10 mouse cellular contexts compared by ENCODE assay signal in genomic region chrX:75044595-75044994, GRCm38 (mm10). TPM values are rescaled to one million over a fixed set of nuclear protein-coding genes. Genes with fewer than 3 reads are reported as not detected.
DNase-seq lines count a peak whose midpoint lies in the region; ATAC-seq and TF ChIP-seq lines count a peak whose summit lies in the region.
"Had no signal": no experiment of that assay in that cellular context is flagged by ENCODE, and none has a peak within 500 bp of the region (broad histone marks: within the 10 kb centered on the region; RNA-seq: fewer than 3 reads in every experiment).

No protein-coding gene starts in this region.

- H3K4me1 ChIP-seq in kidney, embryonic 14.5 days (ENCODE audit: control insufficient read depth, insufficient read depth, low read length): no peaks in the 10 kb centered on the region
- H3K4me1 ChIP-seq: intestine, embryonic 15.5 days had no signal

- intact Hi-C loops in gastrocnemius, adult 2 months (cut with DNase I): no loop called here

- H3K36me3 ChIP-seq in kidney, embryonic 14.5 days (ENCODE audit: control insufficient read depth, insufficient read depth, low read length): no peaks in the 10 kb centered on the region
- H3K36me3 ChIP-seq: intestine, embryonic 15.5 days had no signal

- H3K27me3 ChIP-seq in kidney, embryonic 14.5 days (ENCODE audit: control insufficient read depth, insufficient read depth, low read length): no peaks in the 10 kb centered on the region
- H3K27me3 ChIP-seq: intestine, embryonic 15.5 days had no signal

- H3K9ac ChIP-seq in kidney, embryonic 14.5 days (ENCODE audit: low read depth, low read length): no peak overlapping the region
- H3K9ac ChIP-seq: intestine, embryonic 15.5 days had no signal

- H3K4me2 ChIP-seq in kidney, embryonic 14.5 days (replicated peaks; ENCODE audit: low read depth, low read length): no peak overlapping the region
- H3K4me2 ChIP-seq: intestine, embryonic 15.5 days had no signal

- H3K27ac ChIP-seq in kidney, embryonic 14.5 days (ENCODE audit: low read depth, low read length): no peak overlapping the region
- peak overlapping the region; percentile 60 for H3K27ac ChIP-seq in gastrocnemius, adult 2 months
- H3K27ac ChIP-seq: intestine, embryonic 15.5 days had no signal

- ATAC-seq in kidney, embryonic 14.5 days (ENCODE audit: low FRiP score, low TSS enrichment): no peak
- ATAC-seq: intestine, embryonic 15.5 days had no signal

- peak; percentile 24 for DNase-seq in kidney, adult 11 months
- peak; percentile 24 for DNase-seq in gastrocnemius, adult 2 months
- DNase-seq in heart, postnatal 4 days: peak; percentile 33
- DNase-seq in lung, postnatal 14 days: peak; percentile 23
- DNase-seq in cerebellum, adult 9-10 months: no peak
- no peak for DNase-seq in cerebellum, adult 9-11 months
- DNase-seq in right cerebral cortex, postnatal 36 days (ENCODE audit: low spot score in 2 of 2): no peak
- DNase-seq: cerebellum, adult 11-12 months had no signal

- H3K4me3 ChIP-seq in kidney, embryonic 14.5 days (ENCODE audit: low read length): no peak overlapping the region
- no peak overlapping the region for H3K4me3 ChIP-seq in gastrocnemius, adult 2 months
- H3K4me3 ChIP-seq: intestine, embryonic 15.5 days had no signal

- no peaks in the 10 kb centered on the region for H3K9me3 ChIP-seq in kidney, embryonic 14.5 days (ENCODE audit: control insufficient read depth, low read length)
- H3K9me3 ChIP-seq: intestine, embryonic 15.5 days had no signal

- no peak for TF ChIP-seq CTCF in gastrocnemius, adult 2 months (IDR thresholded peaks at IDR 0.05)

- WGBS in kidney, embryonic 14.5 days: 52% methylated on average over 4 of the region's 4 CpGs

RNA-seq across cellular contexts. Expression of gene Gab3, which starts 40.7 kb away (rescaled TPM):
- 0.89 and 1.1 TPM in 2 replicates for polyA plus RNA-seq in kidney, embryonic 14.5 days (2014; fragmentation: Nextera tagmentation; extraction: Ambion mirVana)
- total RNA-seq in gastrocnemius, adult 2 months (2021): under 1 TPM; 0.47 to 0.64 TPM
- total RNA-seq in heart, postnatal 4 days (2021): 1 to 10 TPM; 2.0 to 2.5 TPM

RNA-seq across cellular contexts. Expression of gene Dkc1, which starts 51.1 kb away (rescaled TPM):
- 154 and 199 TPM in 2 replicates for polyA plus RNA-seq in kidney, embryonic 14.5 days (2014; fragmentation: Nextera tagmentation; extraction: Ambion mirVana)
- total RNA-seq in gastrocnemius, adult 2 months (2021): 10 to 100 TPM; 28.6 to 29.2 TPM
- total RNA-seq in heart, postnatal 4 days (2021): 10 to 100 TPM; 31.9 to 33.6 TPM

Comparison
In these comparisons a context has a peak if more than half of its experiments do, and no peak if none do; other contexts are left out.
1. DNase-seq: peak in kidney, adult 11 months (single experiment), gastrocnemius, adult 2 months (single experiment), heart, postnatal 4 days (single experiment) and lung, postnatal 14 days (single experiment); none in cerebellum, adult 9-10 months (single experiment), cerebellum, adult 9-11 months (single experiment) and right cerebral cortex, postnatal 36 days (0 of 2).